Mouse (Mus musculus) embryo, embryonic 10.5 days (tissue): Measurements from ENCODE around the gene Guca2a.
"Not testable (repeated sequence)": the region's sequence is repeated elsewhere in the genome, so short reads cannot be mapped to it uniquely, and the experiment has no call there.

Experiments
- DNase-seq: peaks from one replicate; pipeline ENCODE4 v3.0.0-alpha.2; 2015; ENCODE audit warnings: low spot score

Guca2a gene

DNA sequence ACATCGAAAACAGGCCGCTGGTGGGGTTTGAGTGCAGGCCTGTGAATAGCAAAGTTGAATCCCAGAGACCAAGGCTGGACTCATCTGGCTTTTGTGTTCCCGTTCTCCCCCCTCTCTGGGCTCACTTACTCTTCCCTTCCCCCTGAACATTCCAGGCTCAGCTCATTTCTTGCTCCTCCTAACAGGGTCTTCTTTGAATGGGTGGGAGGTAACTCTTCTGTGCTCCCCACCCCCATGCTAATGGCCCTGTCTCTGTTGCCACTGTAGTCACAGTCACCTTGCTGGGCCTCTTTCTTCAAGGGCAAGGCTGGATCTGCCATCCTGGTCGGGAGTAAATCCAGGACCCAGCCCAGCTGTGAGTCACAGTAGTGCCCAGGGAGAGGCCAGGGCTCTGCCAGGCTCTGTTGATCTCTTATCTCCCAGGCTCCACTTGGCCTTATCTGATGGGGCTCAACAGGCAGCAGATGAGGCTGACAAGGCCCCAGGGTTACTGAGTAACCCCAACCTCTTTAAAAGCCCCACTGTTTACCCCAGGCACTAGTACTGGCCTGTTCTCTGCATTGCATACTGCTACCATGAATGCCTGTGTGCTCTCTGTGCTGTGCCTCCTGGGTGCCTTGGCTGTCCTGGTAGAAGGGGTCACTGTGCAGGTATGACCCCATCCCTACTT lies at the start of gene Guca2a:
TSS of gene Guca2a (plus strand) at position 529 of the 670 bp plus-strand sequence.
- DNase-seq, result no peak

- no peak for DNase-seq
Measured at GRCm38 (mm10) chr4:119588037-119588436, 49.5 kb upstream of the Guca2a start.

GRCm38 (mm10) chr4:119589423-119589822 lies 48.1 kb upstream of the Guca2a start:
- DNase-seq, result no peak

DNA sequence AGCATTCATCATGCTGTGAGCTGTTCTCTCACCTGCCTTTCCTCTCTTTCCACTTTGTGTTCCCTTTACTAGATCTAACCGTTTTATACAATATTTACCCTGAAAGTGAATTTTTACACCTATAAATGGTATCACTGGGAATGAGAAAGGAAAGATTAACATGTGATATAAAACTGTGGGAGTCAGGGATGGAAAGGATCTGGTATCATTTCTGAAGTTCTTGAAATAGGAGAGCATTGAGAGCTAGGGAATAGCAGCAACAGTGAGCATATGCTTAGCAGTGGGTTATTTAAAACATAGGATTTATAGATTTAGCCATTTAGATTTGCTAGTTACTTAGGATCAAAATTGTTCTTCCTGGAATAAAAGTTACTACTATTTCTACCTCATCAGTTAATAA lies 47.5 kb upstream of the Guca2a start:
- no peak for DNase-seq

- DNase-seq, result no peak
Measured at GRCm38 (mm10) chr4:119592479-119592878, 45.0 kb upstream of the Guca2a start.

DNA sequence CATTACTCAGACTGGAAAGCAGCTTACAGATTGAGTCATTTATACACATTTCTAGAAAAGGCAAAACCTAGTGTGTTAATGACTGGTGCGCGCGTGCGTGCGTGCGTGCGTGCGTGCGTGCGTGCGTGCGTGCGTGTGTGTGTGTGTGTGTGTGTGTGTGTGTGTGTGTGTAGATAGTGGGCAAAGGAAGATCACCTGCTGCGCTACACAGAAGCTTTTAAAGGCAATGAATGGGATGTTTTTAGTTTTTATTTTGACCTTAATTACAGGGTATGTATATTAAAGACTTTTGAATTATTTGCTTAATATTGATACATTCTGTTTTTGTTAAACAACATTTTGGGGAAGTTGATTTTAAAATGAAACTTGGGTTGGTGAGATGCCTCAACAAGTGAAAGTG lies 43.2 kb upstream of the Guca2a start:
- DNase-seq, result no peak

DNA sequence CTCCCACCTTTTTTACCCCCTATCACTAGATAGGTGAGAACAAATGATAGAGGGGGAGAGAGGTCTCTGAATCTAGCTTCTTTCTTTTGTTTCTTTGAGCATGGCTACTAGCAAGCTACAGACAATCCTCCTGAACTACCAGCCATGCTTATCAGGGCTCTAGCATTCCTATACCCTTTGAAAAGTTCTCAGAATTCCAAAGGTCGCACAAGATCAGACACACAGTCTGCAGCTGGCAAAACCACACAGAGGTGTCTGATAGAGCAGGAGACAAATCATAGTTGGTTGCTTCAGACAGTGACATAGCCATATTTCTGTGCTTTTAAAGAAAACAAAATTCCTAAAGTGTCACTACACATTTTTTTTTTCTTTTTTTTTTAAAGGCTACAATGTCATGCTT lies 37.9 kb upstream of the Guca2a start:
- DNase-seq, result no peak

DNA sequence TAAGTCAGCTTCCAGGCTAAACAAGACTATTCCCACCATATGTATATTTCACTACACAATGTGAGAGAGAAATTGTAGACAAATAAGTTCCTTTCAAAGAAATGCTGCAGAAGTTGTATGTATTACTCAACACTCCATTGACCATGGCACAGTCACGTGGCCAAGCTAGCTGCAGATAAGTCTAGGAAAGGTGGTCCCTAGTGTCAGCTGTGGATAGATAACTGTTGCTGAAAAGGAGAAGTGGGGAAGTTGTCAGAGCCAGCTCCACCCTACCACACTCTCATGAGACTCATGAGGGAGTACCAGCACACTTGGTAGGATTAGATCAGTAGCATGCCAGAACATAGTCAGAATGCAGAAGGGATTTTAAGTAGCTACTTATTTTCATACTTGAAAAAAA lies 28.0 kb upstream of the Guca2a start:
- no peak for DNase-seq

DNA sequence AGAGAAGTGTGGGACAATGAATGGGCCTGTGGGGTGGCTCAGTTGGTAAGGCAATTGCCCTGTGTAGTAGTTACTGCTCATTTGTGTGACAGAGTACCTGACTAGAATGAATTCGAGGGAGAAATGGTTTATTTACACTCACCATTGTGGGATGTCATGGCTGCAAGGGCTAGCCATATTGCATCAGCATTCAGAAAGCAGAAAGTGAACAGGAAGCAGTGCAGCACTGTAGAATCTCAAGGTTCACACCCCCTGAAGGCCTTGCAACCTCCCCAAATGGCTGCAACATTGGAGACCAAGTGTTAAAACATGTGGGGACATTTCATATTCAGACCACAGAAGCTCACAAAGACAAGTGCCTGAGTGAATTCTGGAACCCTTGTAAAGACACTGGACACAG lies 23.4 kb upstream of the Guca2a start:
- DNase-seq, result no peak

- DNase-seq, result no peak
Measured at GRCm38 (mm10) chr4:119614724-119615123, 22.8 kb upstream of the Guca2a start.

GRCm38 (mm10) chr4:119626081-119626645 lies 11.3 kb upstream of the Guca2a start:
- no peak for DNase-seq

- no peak for DNase-seq
Measured at GRCm38 (mm10) chr4:119626876-119627275, 10.6 kb upstream of the Guca2a start.

DNA sequence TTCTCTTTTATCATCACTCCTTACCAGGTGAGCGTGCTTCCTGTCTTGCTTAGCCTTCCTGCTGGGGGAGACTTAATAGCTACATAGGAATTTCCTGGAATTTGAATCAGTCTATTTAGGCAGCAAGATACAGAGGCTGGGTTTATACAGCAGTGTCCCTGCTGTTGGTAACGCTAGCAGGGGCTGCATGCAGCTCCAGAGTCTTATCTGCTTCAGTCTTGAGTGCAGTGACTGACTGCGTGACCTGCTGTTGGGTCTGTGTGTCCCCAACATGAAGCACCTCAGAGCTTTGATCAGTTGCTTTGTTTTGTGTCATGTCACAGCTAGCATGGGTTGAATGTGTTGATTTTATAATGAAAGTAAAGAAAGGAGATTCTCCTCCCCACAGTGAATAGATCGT lies 10.2 kb upstream of the Guca2a start:
- DNase-seq, result no peak

DNA sequence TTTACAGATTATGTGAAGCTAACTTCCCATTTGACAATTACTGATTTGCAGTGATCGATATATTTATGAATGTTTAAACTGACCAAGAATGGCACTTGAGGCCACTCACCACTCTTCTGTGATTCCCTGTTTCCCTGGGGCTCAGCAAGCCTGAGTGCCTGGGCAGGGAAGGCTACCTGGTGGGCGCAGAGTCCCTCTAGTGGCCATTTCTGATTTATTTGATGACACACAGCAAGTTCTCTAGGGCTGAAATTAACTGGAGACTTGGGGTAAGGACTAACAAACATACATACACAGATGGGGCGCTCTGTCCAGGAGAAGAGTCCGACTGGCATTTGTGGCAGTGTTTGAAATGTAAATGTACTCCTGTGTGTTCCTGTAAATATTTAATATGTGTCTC lies 9.1 kb upstream of the Guca2a start:
- DNase-seq, result not testable (repeated sequence)

DNA sequence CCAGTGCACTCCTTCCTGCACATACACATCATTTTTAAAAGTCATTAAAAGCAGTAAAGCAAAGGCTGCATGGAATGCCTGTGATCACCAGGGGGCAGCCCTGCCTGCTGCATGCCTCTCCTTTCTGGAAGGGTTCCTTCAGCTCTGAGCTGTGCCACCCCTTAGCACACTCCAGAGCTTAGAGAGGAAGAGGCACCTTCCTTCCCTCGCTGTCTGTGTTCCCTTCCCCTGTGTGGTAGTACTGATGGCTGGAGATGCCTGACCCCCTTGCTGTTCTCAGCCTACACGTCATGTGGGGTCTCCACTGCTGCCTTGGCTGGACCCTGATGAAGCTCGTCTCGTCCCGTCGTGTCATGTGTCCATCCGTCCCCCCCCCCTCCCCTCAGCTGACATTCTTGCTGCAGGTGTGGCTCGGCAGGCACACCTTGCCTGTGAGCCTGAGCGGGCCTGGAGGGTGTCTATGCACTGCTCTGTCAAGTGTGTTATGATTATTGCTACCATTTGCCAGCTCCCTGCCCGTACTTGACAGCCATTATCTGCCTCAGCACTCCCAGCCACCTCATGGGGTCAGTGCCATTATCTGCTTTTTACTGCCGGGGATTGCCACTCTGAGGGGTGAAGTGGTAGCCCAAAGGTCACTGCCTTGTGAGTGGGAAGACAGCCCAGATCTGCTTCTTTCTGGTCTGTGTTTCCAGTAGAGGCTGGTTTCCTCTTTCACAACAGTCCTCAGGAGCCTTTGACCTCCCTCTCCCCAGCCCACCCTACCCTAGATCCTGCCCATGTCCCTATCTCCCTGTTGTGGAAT lies 6.2 kb upstream of the Guca2a start:
- DNase-seq, result peak; percentile 44

GRCm38 (mm10) chr4:119632721-119633120 lies 4.8 kb upstream of the Guca2a start:
- no peak for DNase-seq

GRCm38 (mm10) chr4:119633342-119633741 lies 4.2 kb upstream of the Guca2a start:
- no peak for DNase-seq

DNA sequence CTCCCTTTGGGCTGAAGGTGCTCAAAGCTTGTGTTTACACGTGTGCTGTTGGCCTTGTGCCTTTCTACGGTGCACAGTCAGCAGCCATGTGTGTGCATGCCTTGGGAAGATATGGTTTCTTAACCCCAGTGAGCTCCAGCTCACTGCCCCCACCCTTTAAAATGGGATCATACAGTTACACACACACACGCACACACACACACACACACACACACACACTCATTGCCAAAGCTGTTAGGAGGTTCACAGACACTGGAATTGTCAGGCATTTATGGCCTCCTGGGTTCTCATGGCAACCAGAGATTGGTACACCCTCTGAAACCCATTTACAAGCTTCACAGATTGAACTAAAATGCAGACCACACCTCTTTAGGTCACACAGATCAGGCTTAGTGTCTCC lies 3.6 kb upstream of the Guca2a start:
- no peak for DNase-seq

GRCm38 (mm10) chr4:119634908-119635660 lies 2.4 kb upstream of the Guca2a start:
- no peak for DNase-seq

DNA sequence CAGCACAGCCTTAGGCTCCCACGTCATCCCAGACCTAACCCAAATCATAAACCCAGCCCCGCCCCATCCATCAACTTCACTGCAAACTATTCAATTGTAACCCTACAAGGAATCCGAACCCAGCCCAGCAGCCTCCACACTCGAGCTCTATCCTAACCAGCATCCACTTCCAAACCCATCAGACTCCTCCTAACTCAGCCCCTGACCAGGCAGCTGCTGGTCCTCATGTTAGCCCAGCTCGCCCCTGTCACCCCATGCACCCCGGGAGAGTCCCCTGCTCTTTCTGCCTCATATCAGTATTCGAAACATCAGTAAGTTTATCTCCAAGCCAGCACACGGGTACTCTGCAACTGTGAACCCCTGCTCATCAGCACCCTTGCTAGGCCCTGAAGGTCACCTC lies 1.8 kb upstream of the Guca2a start:
- DNase-seq, result no peak

DNA sequence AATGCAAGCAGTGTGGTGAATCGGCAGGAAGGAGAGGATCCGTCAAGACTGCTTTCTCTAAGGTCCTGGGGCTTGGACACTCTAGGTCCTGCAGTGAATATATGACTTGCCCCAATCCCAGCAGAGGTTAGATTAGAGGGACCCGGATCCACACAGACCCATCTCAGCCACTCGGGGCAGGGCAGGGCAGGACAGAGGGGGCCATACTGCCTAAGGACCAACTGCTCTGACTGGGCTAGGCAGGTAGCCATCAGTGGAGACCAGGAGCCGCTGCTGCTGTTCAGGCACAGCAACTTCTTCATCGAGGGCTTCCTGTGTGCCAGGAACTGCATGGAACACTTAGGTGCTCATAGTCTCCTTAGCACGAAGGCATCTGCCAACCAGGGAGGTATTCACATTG lies 773 bp upstream of the Guca2a start:
- no peak for DNase-seq

DNA sequence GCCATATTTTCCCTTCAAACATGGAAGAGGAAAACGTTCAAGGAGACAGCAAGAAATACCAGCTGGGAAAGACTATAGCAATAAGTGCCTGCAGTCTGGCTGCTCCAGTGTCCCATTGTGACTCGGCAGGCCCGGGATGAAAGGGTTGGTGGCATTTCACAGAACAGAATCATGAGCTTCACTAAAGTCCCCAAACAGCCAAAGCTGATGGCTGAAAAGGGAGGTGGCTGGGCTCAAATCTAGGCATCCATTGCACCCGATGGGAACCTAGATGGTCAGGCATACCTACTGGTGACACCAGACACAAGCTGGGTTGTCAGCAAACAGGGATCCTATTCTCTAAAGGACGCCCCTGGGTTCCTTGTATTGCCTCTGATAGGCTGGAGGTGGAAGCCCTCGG lies 442 bp downstream of the Guca2a start:
- DNase-seq, result no peak

DNA sequence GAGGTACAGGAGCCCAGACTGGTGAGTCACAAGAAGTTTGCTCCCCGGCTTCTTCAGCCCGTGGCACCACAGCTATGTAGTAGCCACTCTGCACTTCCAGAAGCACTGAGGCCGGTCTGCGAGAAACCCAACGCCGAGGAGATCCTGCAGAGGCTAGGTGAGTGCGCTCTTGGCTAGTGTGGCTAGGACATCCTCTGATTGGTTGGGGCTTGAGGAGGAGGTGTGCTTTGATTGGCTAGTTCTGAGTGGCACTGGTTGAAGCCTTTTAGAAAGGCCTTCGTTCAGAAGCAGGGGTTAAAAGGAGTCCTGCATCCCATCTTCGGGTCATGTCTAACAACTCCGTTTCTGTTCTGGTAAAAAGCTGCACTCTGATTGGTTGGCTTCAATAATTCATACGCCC lies 1.2 kb downstream of the Guca2a start:
- DNase-seq, result no peak
